Mouse (Mus musculus) liver, embryonic 14.5 days (tissue): ENCODE measurements around the gene Rab3c. TPM values are rescaled to one million over a fixed set of nuclear protein-coding genes. Genes with fewer than 3 reads are reported as not detected.

ENCODE experiments used
- ATAC-seq: fragments of 200-750 bp; cut with Nextera tagmentation; 2 replicates; pipeline ENCODE4 v1.8.0; 2017; ENCODE audit warnings: moderate number of reproducible peaks, mild to moderate bottlenecking, moderate library complexity; ENCODE audit not compliant: insufficient read depth
- DNase-seq, 3 experiments: peaks; one replicate each; pipeline ENCODE4 v3.0.0-alpha.2; 2012 to 2013; ENCODE audit warnings: low read depth in 3 of 3, low spot score in 3 of 3
- H3K27ac ChIP-seq: fragments of 300-500 bp; sonication (generic); 2 replicates; pipeline ENCODE4 v1.5.1; 2014; ENCODE audit warnings: moderate library complexity, mild to moderate bottlenecking, control low read depth, inconsistent platforms
- H3K27me3 ChIP-seq: fragments of 300-500 bp; sonication (generic); 2 replicates; pipeline ENCODE4 v1.6.1; 2014; ENCODE audit warnings: mild to moderate bottlenecking, low read length, moderate library complexity; ENCODE audit not compliant: control insufficient read depth, insufficient read depth
- H3K36me3 ChIP-seq: fragments of 300-500 bp; sonication (generic); replicated peaks from 2 replicates; pipeline ENCODE4 v1.6.1; 2014; ENCODE audit warnings: low read depth; ENCODE audit not compliant: control insufficient read depth, insufficient read depth
- H3K4me1 ChIP-seq, 2 experiments: fragments of 200-500 bp in 1 of 2; fragments of 300-500 bp in 1 of 2; sonication (generic) in 1 of 2; replicated peaks; 2 replicates each; pipeline ENCODE4 v1.6.1; 2012 to 2014; ENCODE audit warnings: antibody characterized with exemption in 1 of 2, inconsistent platforms in 1 of 2, low read length in 1 of 2; ENCODE audit not compliant: control insufficient read depth in 2 of 2, insufficient read depth in 2 of 2
- H3K4me2 ChIP-seq: fragments of 300-500 bp; sonication (generic); 2 replicates; pipeline ENCODE4 v1.6.1; 2014; ENCODE audit warnings: low read depth, mild to moderate bottlenecking, control low read depth, moderate library complexity
- H3K4me3 ChIP-seq, 2 experiments: fragments of 200-500 bp in 1 of 2; fragments of 300-500 bp in 1 of 2; sonication (generic) in 1 of 2; 2 replicates each; pipeline ENCODE4 v1.5.1; 2012 to 2014; ENCODE audit warnings: low read depth in 2 of 2, low read length in 2 of 2, mild to moderate bottlenecking in 2 of 2, control low read depth in 1 of 2, inconsistent platforms in 1 of 2, moderate library complexity in 1 of 2; ENCODE audit not compliant: insufficient read depth in 1 of 2
- H3K9ac ChIP-seq: fragments of 300-500 bp; sonication (generic); replicated peaks from 2 replicates; pipeline ENCODE4 v1.6.1; 2014; ENCODE audit warnings: mild to moderate bottlenecking, control low read depth, moderate library complexity
- H3K9me3 ChIP-seq: fragments of 300-500 bp; sonication (generic); 2 replicates; pipeline ENCODE4 v1.6.1; 2016; ENCODE audit warnings: low read length, mixed read lengths; ENCODE audit not compliant: control insufficient read depth
- CTCF ChIP-seq: IDR thresholded peaks from 2 replicates; pipeline ENCODE4 v1.5.1; 2016; ENCODE audit warnings: antibody characterized with exemption, low read depth, control low read depth
- EP300 ChIP-seq: IDR thresholded peaks from 2 replicates; pipeline ENCODE4 v1.6.1; 2016; ENCODE audit warnings: antibody characterized with exemption, low read depth
- WGBS: fragments of 180-500 bp; shearing (Covaris S2); extraction: QIAGEN DNeasy Blood & Tissue Kit; methylation state at CpG from one replicate; pipeline ENCODE4 v1.1.7; 2014; ENCODE audit not compliant: insufficient replicate concordance; 5-methylcytosine and 5-hydroxymethylcytosine counted together
- polyA plus RNA-seq, 2 experiments: library from polyadenylated mRNA; depleted of rRNA in 1 of 2; stranded (reverse) in 1 of 2; unstranded in 1 of 2; fragments of >200 nt; fragmentation: Nextera tagmentation in 1 of 2; extraction: Ambion mirVana in 1 of 2; gene quantifications; 2 replicates each; pipeline versions ENCODE4 v1.2.1 to v1.2.3; 2012 to 2014

Gene Rab3c
- polyA plus RNA-seq, 2 experiments = under 0.01 TPM; not detected in 1

- ATAC-seq (no peak), DNase-seq (no peak)
- no peak overlapping the region for H3K9ac ChIP-seq
- H3K4me1 ChIP-seq = no peaks in the 10 kb centered on the region
- no peaks in the 10 kb centered on the region for H3K9me3 ChIP-seq
- TF ChIP-seq EP300 (no peak), CTCF (no peak)
- H3K4me2 ChIP-seq = no peak overlapping the region
- H3K36me3 ChIP-seq = no peaks in the 10 kb centered on the region
- no peak overlapping the region for H3K4me3 ChIP-seq
- H3K27me3 ChIP-seq = no peaks in the 10 kb centered on the region
- H3K27ac ChIP-seq = no peak overlapping the region
Observed at GRCm38 (mm10) chr13:110081174-110081573, 199.6 kb downstream of the Rab3c start.

- no peak for DNase-seq
- Histone ChIP-seq H3K9me3 (no peaks in the 10 kb centered on the region), H3K27ac (no peak overlapping the region), H3K4me1 (no peaks in the 10 kb centered on the region), H3K36me3 (no peaks in the 10 kb centered on the region), H3K4me3 (no peak overlapping the region), H3K27me3 (no peaks in the 10 kb centered on the region), H3K4me2 (no peak overlapping the region), H3K9ac (no peak overlapping the region)
- 80% methylated on average over 9 of the region's 9 CpGs for WGBS
- TF ChIP-seq CTCF (no peak), EP300 (no peak)
- no peak for ATAC-seq
Observed at GRCm38 (mm10) chr13:110075587-110075986, 205.2 kb downstream of the Rab3c start.

- no peak for TF ChIP-seq EP300
- no peak for TF ChIP-seq CTCF
- 50% methylated on average over 2 of the region's 2 CpGs for WGBS
- Histone ChIP-seq H3K4me1 (no peaks in the 10 kb centered on the region), H3K9ac (no peak overlapping the region), H3K4me3 (no peak overlapping the region), H3K27me3 (no peaks in the 10 kb centered on the region), H3K27ac (no peak overlapping the region), H3K9me3 (no peaks in the 10 kb centered on the region), H3K4me2 (no peak overlapping the region), H3K36me3 (no peaks in the 10 kb centered on the region)
- ATAC-seq (no peak), DNase-seq (no peak)
Observed at GRCm38 (mm10) chr13:110074180-110074579, 206.6 kb downstream of the Rab3c start.

- Histone ChIP-seq H3K4me1 (no peaks in the 10 kb centered on the region), H3K4me3 (no peak overlapping the region), H3K27me3 (no peaks in the 10 kb centered on the region), H3K9ac (no peak overlapping the region), H3K9me3 (no peaks in the 10 kb centered on the region), H3K27ac (no peak overlapping the region), H3K4me2 (no peak overlapping the region), H3K36me3 (no peaks in the 10 kb centered on the region)
- DNase-seq (no peak), ATAC-seq (no peak)
- TF ChIP-seq CTCF = no peak
- no peak for TF ChIP-seq EP300
- 63% methylated on average over 3 of the region's 3 CpGs for WGBS
Observed at GRCm38 (mm10) chr13:110067149-110067548, 213.6 kb downstream of the Rab3c start.

- Histone ChIP-seq H3K4me1 (no peaks in the 10 kb centered on the region), H3K4me3 (no peak overlapping the region), H3K27ac (no peak overlapping the region), H3K4me2 (no peak overlapping the region), H3K27me3 (no peaks in the 10 kb centered on the region), H3K9ac (no peak overlapping the region), H3K36me3 (no peaks in the 10 kb centered on the region), H3K9me3 (no peaks in the 10 kb centered on the region)
- TF ChIP-seq CTCF = no peak
- WGBS = 52% methylated on average over 2 of the region's 2 CpGs
- DNase-seq = no peak
- no peak for ATAC-seq
Observed at GRCm38 (mm10) chr13:110066674-110067073, 214.1 kb downstream of the Rab3c start.
